Mouse (Mus musculus) MEL-GATA-1-ER (cell line): ENCODE measurements around the gene Saxo1.

Experiments used
- DNase-seq: peaks from one replicate; pipeline ENCODE4 v3.0.0-alpha.2; 2012; ENCODE audit warnings: low read depth; ENCODE audit errors: extremely low read depth

Saxo1 gene

GRCm38 (mm10) chr4:86558228-86558627 is at the start of gene Saxo1:
Gene Saxo1 (minus strand): TSS chr4:86558328.
- no peak for DNase-seq

- DNase-seq = no peak
Observed at GRCm38 (mm10) chr4:86591304-86591703, 33.2 kb upstream of the Saxo1 start.

- no peak for DNase-seq
Observed at GRCm38 (mm10) chr4:86588236-86588635, 30.1 kb upstream of the Saxo1 start.

- no peak for DNase-seq
Observed at GRCm38 (mm10) chr4:86580591-86580990, 22.5 kb upstream of the Saxo1 start.

GRCm38 (mm10) chr4:86580056-86580455 is 21.9 kb upstream of the Saxo1 start:
- DNase-seq = no peak

GRCm38 (mm10) chr4:86576630-86577225 is 18.6 kb upstream of the Saxo1 start:
- no peak for DNase-seq

- peak; percentile 21 for DNase-seq
Observed at GRCm38 (mm10) chr4:86576120-86576541, 18.0 kb upstream of the Saxo1 start.

GRCm38 (mm10) chr4:86575283-86575983 is 17.3 kb upstream of the Saxo1 start, which contains the start of gene Rraga:
Gene Rraga (plus strand): TSS chr4:86575668.
- peak; percentile 88 for DNase-seq

GRCm38 (mm10) chr4:86574939-86575282 is 16.8 kb upstream of the Saxo1 start:
- peak; percentile 46 for DNase-seq

- no peak for DNase-seq
Observed at GRCm38 (mm10) chr4:86561061-86561460, 2.9 kb upstream of the Saxo1 start.

- DNase-seq = no peak
Observed at GRCm38 (mm10) chr4:86559006-86559405, 878 bp upstream of the Saxo1 start.

- no peak for DNase-seq
Observed at GRCm38 (mm10) chr4:86557371-86557770, 757 bp downstream of the Saxo1 start.

- DNase-seq = peak; percentile 33
Observed at GRCm38 (mm10) chr4:86555035-86555707, 3.0 kb downstream of the Saxo1 start.

- DNase-seq = no peak
Observed at GRCm38 (mm10) chr4:86548332-86548731, 9.8 kb downstream of the Saxo1 start.

- DNase-seq = peak; percentile 21
Observed at GRCm38 (mm10) chr4:86545615-86546014, 12.5 kb downstream of the Saxo1 start.

- no peak for DNase-seq
Observed at GRCm38 (mm10) chr4:86543999-86544398, 14.1 kb downstream of the Saxo1 start.

GRCm38 (mm10) chr4:86541573-86541972 is 16.6 kb downstream of the Saxo1 start:
- no peak for DNase-seq

GRCm38 (mm10) chr4:86538936-86539335 is 19.2 kb downstream of the Saxo1 start:
- DNase-seq = no peak

- peak; percentile 38 for DNase-seq
Observed at GRCm38 (mm10) chr4:86537972-86538371, 20.2 kb downstream of the Saxo1 start.

GRCm38 (mm10) chr4:86534091-86534481 is 24.0 kb downstream of the Saxo1 start:
- DNase-seq = no peak

- no peak for DNase-seq
Observed at GRCm38 (mm10) chr4:86533406-86534090, 24.6 kb downstream of the Saxo1 start.

- no peak for DNase-seq
Observed at GRCm38 (mm10) chr4:86529161-86529560, 29.0 kb downstream of the Saxo1 start.
